Mouse (Mus musculus) heart, embryonic 10.5 days (tissue): ENCODE measurements around the gene Rtp1. TPM values are rescaled to one million over a fixed set of nuclear protein-coding genes. Genes with fewer than 3 reads are reported as not detected.

Source experiments
- DNase-seq: peaks from one replicate; pipeline ENCODE4 v3.0.0-alpha.2; 2017; ENCODE audit warnings: low spot score
- H3K27ac ChIP-seq: fragments of 300-500 bp; sonication (generic); 2 replicates; pipeline ENCODE4 v1.5.1; 2016; ENCODE audit warnings: mild to moderate bottlenecking
- H3K27me3 ChIP-seq: fragments of 300-500 bp; sonication (generic); 2 replicates; pipeline ENCODE4 v1.6.1; 2016; ENCODE audit warnings: mild to moderate bottlenecking; ENCODE audit not compliant: poor library complexity, insufficient read depth, severe bottlenecking
- H3K36me3 ChIP-seq: fragments of 300-500 bp; sonication (generic); 2 replicates; pipeline ENCODE4 v1.6.1; 2016; ENCODE audit warnings: mild to moderate bottlenecking, moderate library complexity
- H3K4me1 ChIP-seq: fragments of 300-500 bp; sonication (generic); 2 replicates; pipeline ENCODE4 v1.6.1; 2016; ENCODE audit warnings: mild to moderate bottlenecking
- H3K4me3 ChIP-seq: fragments of 300-500 bp; sonication (generic); 2 replicates; pipeline ENCODE4 v1.5.1; 2016; ENCODE audit warnings: mild to moderate bottlenecking, moderate library complexity
- H3K9me3 ChIP-seq: fragments of 300-500 bp; sonication (generic); 2 replicates; pipeline ENCODE4 v1.6.1; 2016; ENCODE audit warnings: mild to moderate bottlenecking, moderate library complexity
- WGBS: fragments of 180-500 bp; shearing (Covaris S2); methylation state at CpG from one replicate; pipeline ENCODE4 v1.1.7; 2016; 5-methylcytosine and 5-hydroxymethylcytosine counted together
- polyA plus RNA-seq: library from polyadenylated mRNA; unstranded; fragments of >200 nt; fragmentation: Nextera tagmentation; extraction: Ambion mirVana; gene quantifications from 2 replicates; pipeline ENCODE4 v1.2.1, GENCODE M21; 2016

The Rtp1 gene
- polyA plus RNA-seq, 1 experiment from 2014 or later: not detected

DNA sequence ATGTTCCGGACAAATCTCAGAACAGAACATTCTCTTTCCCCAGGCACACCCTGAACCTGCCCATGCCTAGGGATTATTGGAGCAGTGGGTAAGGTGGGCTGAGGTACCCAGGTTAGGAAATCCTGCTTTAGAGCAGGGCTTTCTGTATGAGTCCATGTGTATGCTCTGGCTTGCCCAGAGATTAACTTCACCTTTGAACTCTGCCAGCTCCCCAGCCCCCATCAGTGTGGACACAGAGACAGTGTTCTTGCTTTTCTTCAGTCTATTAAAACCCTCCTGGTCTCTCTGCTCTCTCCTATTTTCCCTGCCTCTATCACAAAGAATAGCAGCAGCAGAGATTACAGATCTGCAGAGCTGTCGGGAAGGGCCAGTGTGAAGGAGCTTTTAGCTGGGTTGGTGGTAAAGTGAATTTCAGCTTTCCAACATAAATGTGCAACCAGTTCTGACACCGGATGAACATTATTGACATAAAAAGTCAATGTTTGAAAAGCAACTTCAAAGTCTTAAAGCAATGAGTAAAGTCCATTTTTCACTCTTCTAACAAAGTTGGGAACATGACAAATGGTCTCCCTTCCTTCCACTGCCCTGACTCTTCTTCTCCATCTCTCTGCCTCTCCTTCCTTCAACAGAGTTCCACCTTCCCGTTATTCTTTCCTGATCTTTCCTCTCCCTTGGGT, 34.9 kb downstream of the Rtp1 start:
- DNase-seq: no peak
- H3K4me1 ChIP-seq: 0 out of 2 replicates have a peak, but pooled peaks cover 4% of the 10 kb centered on the region
- H3K4me3 ChIP-seq: no peak overlapping the region
- no peak overlapping the region for H3K27ac ChIP-seq
- WGBS: 67% methylated on average over 4 of the region's 4 CpGs
- H3K36me3 ChIP-seq: no peaks in the 10 kb centered on the region
- no peaks in the 10 kb centered on the region for H3K9me3 ChIP-seq
- no peaks in the 10 kb centered on the region; the same call in 1 of the 2 replicates for H3K27me3 ChIP-seq

DNA sequence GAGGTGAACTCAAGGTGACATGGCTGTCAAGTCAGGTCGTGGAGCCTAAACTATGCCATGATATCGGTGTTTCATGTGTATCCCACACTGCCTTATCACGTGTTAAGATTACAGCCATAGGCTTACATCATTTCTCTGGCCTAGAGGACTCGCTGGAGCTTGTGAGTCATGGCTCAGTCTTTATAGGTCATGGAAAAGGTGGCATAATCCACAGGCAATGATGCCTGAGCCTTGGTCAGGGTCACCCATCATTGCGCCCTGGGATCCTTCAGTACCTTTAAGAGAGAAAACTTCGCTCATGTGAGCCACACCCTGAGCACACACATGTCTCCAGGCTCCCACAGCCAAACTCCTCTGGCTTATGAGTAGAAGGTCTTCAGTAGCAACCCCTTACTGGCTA, 42.6 kb downstream of the Rtp1 start:
- Histone ChIP-seq H3K9me3 (no peaks in the 10 kb centered on the region), H3K4me3 (no peak overlapping the region), H3K4me1 (0 out of 2 replicates have a peak, but pooled peaks cover 4% of the 10 kb centered on the region), H3K27ac (no peak overlapping the region), H3K36me3 (no peaks in the 10 kb centered on the region), H3K27me3 (no peaks in the 10 kb centered on the region)
- DNase-seq: no peak
- WGBS: 77% methylated on average over 6 of the region's 6 CpGs

DNA sequence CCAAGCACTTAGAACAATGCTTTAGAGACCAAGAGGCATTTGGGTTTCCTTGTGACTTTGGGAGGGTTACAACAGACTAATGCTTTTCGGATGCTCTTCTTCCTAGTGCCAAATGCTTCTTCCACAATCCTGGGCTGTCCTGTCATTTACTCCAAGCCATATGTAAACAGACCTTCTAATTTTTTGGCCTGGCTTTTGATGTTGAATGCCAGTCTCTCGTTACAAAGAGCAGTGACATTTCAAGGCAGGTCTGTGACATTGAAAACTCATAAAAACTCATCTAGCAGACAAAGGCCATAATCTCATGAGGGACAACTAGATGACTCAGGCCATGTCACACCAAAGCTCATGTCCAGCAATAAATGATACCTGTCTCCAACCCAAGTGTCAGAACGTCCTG, 43.1 kb downstream of the Rtp1 start:
- Histone ChIP-seq H3K9me3 (no peaks in the 10 kb centered on the region), H3K27ac (no peak overlapping the region), H3K36me3 (no peaks in the 10 kb centered on the region), H3K27me3 (no peaks in the 10 kb centered on the region), H3K4me1 (0 out of 2 replicates have a peak, but pooled peaks cover under 1% of the 10 kb centered on the region), H3K4me3 (no peak overlapping the region)
- DNase-seq: no peak
- 70% methylated on average over 3 of the region's 3 CpGs for WGBS

DNA sequence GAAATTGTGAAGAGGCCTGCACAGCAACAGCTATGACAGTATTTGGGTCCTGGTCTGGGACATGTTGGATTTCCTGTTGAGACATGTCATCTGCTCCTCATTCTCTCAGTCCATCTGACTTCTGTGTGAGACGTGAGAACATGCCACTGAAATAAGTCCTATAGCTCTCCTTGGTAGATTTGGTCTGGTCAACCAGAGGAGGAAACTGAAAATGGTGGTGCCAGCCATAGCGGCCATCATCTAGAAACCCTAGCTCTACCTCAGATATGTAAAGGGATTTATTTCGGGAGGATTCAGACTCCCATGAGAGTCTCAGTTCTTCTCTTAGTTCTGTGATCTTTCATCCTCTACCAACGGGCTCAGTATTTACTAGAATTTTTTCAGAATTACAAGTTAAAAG, 46.7 kb downstream of the Rtp1 start:
- WGBS: 88% methylated on average over 4 of the region's 4 CpGs

DNA sequence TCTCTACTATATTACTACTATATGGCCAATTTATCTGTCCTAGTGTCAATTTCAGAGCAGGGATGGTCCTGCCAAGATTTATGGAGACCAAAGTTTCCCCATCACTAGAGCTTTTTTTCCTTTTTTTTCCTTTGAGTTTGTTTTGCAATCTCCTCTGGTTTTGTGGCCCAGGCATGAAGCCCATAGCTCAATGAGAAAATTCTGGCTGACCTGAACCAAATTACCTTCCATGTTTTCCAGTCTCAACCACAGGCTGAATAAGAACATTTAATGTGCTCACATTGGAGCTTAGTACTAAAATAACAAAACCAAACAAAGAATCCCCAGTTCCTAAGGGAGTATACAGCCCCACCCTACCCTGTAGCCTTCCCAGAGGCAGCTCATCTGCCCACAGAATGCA, 47.7 kb downstream of the Rtp1 start:
- Histone ChIP-seq H3K9me3 (no peaks in the 10 kb centered on the region), H3K27ac (no peak overlapping the region), H3K27me3 (no peaks in the 10 kb centered on the region), H3K36me3 (no peaks in the 10 kb centered on the region), H3K4me3 (no peak overlapping the region), H3K4me1 (no peaks in the 10 kb centered on the region)
- no peak for DNase-seq

More for the DNA sequence above, 46.7 kb downstream of the Rtp1 start:
- no peak for DNase-seq
- H3K4me1 ChIP-seq: no peaks in the 10 kb centered on the region
- no peak overlapping the region for H3K27ac ChIP-seq
- H3K9me3 ChIP-seq: no peaks in the 10 kb centered on the region
- no peaks in the 10 kb centered on the region for H3K27me3 ChIP-seq
- no peaks in the 10 kb centered on the region for H3K36me3 ChIP-seq
- no peak overlapping the region for H3K4me3 ChIP-seq

DNA sequence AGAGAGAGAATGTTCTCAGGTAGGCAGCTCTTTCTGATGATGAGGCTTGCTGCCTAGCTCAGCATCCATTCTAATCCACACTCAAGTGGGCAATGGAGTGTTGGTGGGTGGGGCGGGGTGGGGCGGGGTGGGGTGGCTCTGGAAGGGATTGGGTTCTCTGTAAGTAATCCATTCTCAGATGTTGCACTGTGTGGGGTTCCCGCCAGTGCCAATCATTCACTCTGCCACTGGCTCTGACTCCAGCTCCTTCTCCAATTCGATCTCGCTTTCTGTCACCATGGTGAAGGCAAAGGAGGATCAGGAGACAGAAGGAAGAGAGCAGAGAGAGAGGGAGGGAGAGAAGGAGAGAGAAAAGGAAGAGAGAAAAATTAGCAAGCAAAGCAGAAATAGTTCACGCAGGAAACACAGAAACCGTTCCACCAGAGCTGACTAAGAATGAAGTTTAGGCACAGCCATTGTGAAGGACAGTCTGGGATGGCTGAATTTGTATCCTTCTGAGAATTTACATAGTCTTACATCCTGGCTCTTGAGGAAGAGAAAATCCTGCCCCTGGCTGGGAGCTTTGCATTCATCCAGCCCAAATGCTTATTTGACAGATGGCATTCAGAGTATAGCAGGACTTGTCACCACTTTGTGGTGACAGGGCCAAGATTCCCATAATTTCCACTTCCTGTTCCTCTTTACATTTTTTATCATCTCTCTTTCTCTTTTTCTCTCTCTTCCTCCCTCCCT, 51.1 kb downstream of the Rtp1 start:
- 67% methylated on average over 7 of the region's 7 CpGs for WGBS
- Histone ChIP-seq H3K27ac (no peak overlapping the region), H3K9me3 (no peaks in the 10 kb centered on the region), H3K27me3 (peaks cover 23% of the 10 kb centered on the region), H3K4me3 (no peak overlapping the region), H3K4me1 (peaks cover 7% of the 10 kb centered on the region; the same call in 1 of the 2 replicates), H3K36me3 (0 out of 2 replicates have a peak, but pooled peaks cover 4% of the 10 kb centered on the region)
- no peak for DNase-seq

DNA sequence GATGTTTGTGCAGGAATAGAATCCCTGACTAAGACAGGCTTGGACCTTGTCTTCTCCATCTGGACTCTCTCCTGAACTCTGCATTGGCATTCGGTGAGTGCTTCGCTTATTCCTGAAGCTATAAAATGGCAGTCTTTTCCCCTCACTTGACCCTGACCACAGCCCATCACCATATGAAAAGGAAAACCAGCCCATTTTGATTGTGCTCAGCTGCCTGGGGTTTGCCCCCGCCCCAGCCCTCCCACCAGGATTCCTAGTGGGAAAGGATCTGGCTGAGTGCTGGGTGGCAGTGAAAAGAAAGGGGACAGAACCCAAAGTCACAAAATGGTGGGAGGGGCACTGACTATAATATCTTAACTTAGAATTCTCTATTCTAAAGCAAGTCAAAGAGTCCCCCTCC, 53.3 kb downstream of the Rtp1 start:
- Histone ChIP-seq H3K27ac (no peak overlapping the region), H3K36me3 (0 out of 2 replicates have a peak, but pooled peaks cover 7% of the 10 kb centered on the region), H3K4me3 (no peak overlapping the region), H3K9me3 (no peaks in the 10 kb centered on the region), H3K4me1 (peaks cover 7% of the 10 kb centered on the region; the same call in 1 of the 2 replicates), H3K27me3 (peaks cover 30% of the 10 kb centered on the region)
- no peak for DNase-seq
- 82% methylated on average over 3 of the region's 3 CpGs for WGBS

DNA sequence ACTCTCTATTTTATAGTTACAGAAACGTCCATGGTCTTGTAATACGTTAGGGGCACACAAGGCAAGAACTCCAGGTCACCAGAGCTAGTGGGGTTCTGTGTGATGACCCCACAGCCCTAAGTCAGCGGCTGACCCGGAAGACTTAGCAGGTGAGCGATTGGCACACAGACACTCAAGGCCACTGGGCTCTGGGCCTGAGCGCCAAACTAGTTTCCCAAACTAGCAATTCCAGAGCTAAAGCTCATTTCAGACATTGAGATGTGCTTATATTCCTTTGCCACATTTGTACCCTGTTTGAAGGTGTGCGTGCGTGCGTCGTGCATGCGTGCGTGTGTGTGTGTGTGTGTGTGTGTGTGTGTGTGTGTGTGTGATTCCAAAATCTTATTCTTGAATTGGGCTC, 53.9 kb downstream of the Rtp1 start:
- DNase-seq: no peak
- H3K4me3 ChIP-seq: no peak overlapping the region
- H3K27me3 ChIP-seq: peaks cover 37% of the 10 kb centered on the region
- H3K4me1 ChIP-seq: peaks cover 7% of the 10 kb centered on the region; the same call in 1 of the 2 replicates
- no peaks in the 10 kb centered on the region for H3K9me3 ChIP-seq
- 93% methylated on average over 12 of the region's 12 CpGs for WGBS
- H3K36me3 ChIP-seq: 0 out of 2 replicates have a peak, but pooled peaks cover 7% of the 10 kb centered on the region
- no peak overlapping the region for H3K27ac ChIP-seq

DNA sequence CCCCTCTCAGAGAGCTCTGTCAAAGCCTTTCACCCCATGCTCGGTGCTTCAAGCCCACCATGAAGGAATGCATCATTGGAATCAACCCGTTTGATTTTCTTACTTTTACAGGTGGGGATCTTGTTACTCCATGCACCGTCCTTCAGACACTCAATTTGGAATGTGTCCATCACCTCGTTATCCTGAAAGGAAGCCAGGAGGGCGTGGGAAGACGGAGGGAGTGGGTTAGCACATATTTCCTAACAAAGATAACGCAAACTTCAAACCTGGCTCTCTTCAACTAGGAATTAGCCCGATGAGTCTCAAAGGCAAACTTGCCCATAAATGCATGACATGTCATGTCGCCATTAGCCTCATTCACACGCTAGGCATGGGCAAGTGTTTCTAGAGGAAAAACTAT, 54.4 kb downstream of the Rtp1 start:
- no peaks in the 10 kb centered on the region for H3K9me3 ChIP-seq
- DNase-seq: no peak
- no peak overlapping the region for H3K4me3 ChIP-seq
- WGBS: 68% methylated on average over 10 of the region's 10 CpGs
- 0 out of 2 replicates have a peak, but pooled peaks cover 7% of the 10 kb centered on the region for H3K36me3 ChIP-seq
- H3K27me3 ChIP-seq: peaks cover 41% of the 10 kb centered on the region
- peaks cover 7% of the 10 kb centered on the region; the same call in 1 of the 2 replicates for H3K4me1 ChIP-seq
- no peak overlapping the region for H3K27ac ChIP-seq

Other genes starting within 250 kb of the Rtp1 start
- gene St6gal1, start 204.4 kb upstream of the Rtp1 start, polyA plus RNA-seq: 11.2 and 18.0 TPM in 2 replicates
- 1.4 and 1.9 TPM in 2 replicates for gene Rtp4, start 91.2 kb downstream of the Rtp1 start, polyA plus RNA-seq
- 9.9 and 16.7 TPM in 2 replicates for gene Masp1, start 91.7 kb downstream of the Rtp1 start, polyA plus RNA-seq